ENCODE assay signal across 26 mouse cellular contexts in the genomic region with DNA sequence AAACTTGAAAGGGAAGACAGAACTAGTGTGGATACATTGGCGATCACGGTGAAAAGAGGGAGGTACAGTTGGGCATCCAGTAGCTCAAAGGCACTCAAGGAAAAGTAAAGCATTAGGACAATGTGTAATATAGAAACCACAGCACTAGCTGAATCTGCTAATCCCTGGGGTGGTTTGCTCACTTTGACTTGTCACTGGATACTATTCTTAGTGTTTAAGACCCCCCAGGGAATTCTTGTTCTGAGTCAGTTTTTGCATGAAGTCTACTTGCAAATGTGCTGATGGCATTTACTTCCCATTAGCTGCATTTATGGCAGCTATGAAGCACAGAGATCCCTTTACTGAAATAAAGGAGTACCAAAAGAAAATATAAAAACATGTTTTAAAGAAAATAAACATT.
DNase-seq lines count a peak whose midpoint lies in the region; ATAC-seq and TF ChIP-seq lines count a peak whose summit lies in the region.
"Had no signal": no experiment of that assay in that cellular context is flagged by ENCODE, and none has a peak within 500 bp of the region (broad histone marks: within the 10 kb centered on the region; RNA-seq: fewer than 3 reads in every experiment).

No protein-coding gene starts in this region.

- H3K4me3 ChIP-seq in midbrain, postnatal 0 days (ENCODE audit: low read depth, low read length) = no peak overlapping the region
- no peak overlapping the region for H3K4me3 ChIP-seq in midbrain, embryonic 16.5 days (ENCODE audit: low read depth, low read length)
- H3K4me3 ChIP-seq: embryonic facial prominence, embryonic 12.5 days; erythroblast, embryonic 14.5 days; forebrain, embryonic 12.5 days; forebrain, embryonic 15.5 days; gastrocnemius, adult 2 months; hindbrain, embryonic 12.5 days; hindbrain, embryonic 15.5 days had no signal

- H3K36me3 ChIP-seq in midbrain, postnatal 0 days (ENCODE audit: insufficient read depth, low read length) = no peaks in the 10 kb centered on the region
- no peaks in the 10 kb centered on the region for H3K36me3 ChIP-seq in midbrain, embryonic 16.5 days (ENCODE audit: control insufficient read depth, insufficient read depth, low read length)
- H3K36me3 ChIP-seq: embryonic facial prominence, embryonic 12.5 days; forebrain, embryonic 12.5 days; forebrain, embryonic 15.5 days; G1E; hindbrain, embryonic 12.5 days; hindbrain, embryonic 15.5 days had no signal

- no peak for TF ChIP-seq CTCF in midbrain, postnatal 0 days (IDR thresholded peaks at IDR 0.05)
- TF ChIP-seq CTCF in brain, embryonic 14.5 days (IDR thresholded peaks at IDR 0.05; ENCODE audit: borderline replicate concordance, extremely low read depth, insufficient read depth, insufficient read length) = no peak

- no peak overlapping the region for H3K9ac ChIP-seq in midbrain, postnatal 0 days (replicated peaks; ENCODE audit: low read length, poor library complexity, severe bottlenecking)
- no peak overlapping the region for H3K9ac ChIP-seq in midbrain, embryonic 16.5 days (ENCODE audit: low read depth, low read length)
- H3K9ac ChIP-seq: embryonic facial prominence, embryonic 12.5 days; forebrain, embryonic 12.5 days; forebrain, embryonic 15.5 days; hindbrain, embryonic 12.5 days; hindbrain, embryonic 15.5 days had no signal

- H3K4me1 ChIP-seq in midbrain, postnatal 0 days (ENCODE audit: insufficient read depth, low read length) = no peaks in the 10 kb centered on the region
- no peaks in the 10 kb centered on the region for H3K4me1 ChIP-seq in midbrain, embryonic 16.5 days (ENCODE audit: control insufficient read depth, insufficient read depth, low read length)
- H3K4me1 ChIP-seq: embryonic facial prominence, embryonic 12.5 days; forebrain, embryonic 12.5 days; forebrain, embryonic 15.5 days; hindbrain, embryonic 12.5 days; hindbrain, embryonic 15.5 days had no signal

- 0 out of 2 replicates have a peak, but pooled peaks cover 2% of the 10 kb centered on the region for H3K9me3 ChIP-seq in midbrain, postnatal 0 days (ENCODE audit: low read length)
- no peaks in the 10 kb centered on the region for H3K9me3 ChIP-seq in midbrain, embryonic 16.5 days (replicated peaks; ENCODE audit: control insufficient read depth, low read length, poor library complexity, severe bottlenecking)
- H3K9me3 ChIP-seq: embryonic facial prominence, embryonic 12.5 days; forebrain, embryonic 12.5 days; forebrain, embryonic 15.5 days; G1E; hindbrain, embryonic 12.5 days; hindbrain, embryonic 15.5 days had no signal

- no peaks in the 10 kb centered on the region for H3K27me3 ChIP-seq in midbrain, postnatal 0 days (ENCODE audit: insufficient read depth, low read length)
- no peaks in the 10 kb centered on the region for H3K27me3 ChIP-seq in midbrain, embryonic 16.5 days (ENCODE audit: control insufficient read depth, insufficient read depth, low read depth, low read length)
- H3K27me3 ChIP-seq: embryonic facial prominence, embryonic 12.5 days; forebrain, embryonic 12.5 days; forebrain, embryonic 15.5 days; hindbrain, embryonic 12.5 days; hindbrain, embryonic 15.5 days had no signal

- no peak for TF ChIP-seq POLR2A in brain, embryonic 14.5 days (IDR thresholded peaks at IDR 0.05; ENCODE audit: borderline replicate concordance, extremely low read depth, insufficient read depth, insufficient read length, poor library complexity, severe bottlenecking)

- ATAC-seq in midbrain, postnatal 0 days (ENCODE audit: low FRiP score) = no peak
- no peak for ATAC-seq in midbrain, embryonic 16.5 days
- ATAC-seq: forebrain, embryonic 15.5 days; Patski had no signal

- no peak overlapping the region for H3K4me2 ChIP-seq in midbrain, postnatal 0 days (ENCODE audit: low read depth, low read length, poor library complexity, severe bottlenecking)
- H3K4me2 ChIP-seq in midbrain, embryonic 16.5 days (ENCODE audit: low read length) = no peak overlapping the region
- H3K4me2 ChIP-seq: embryonic facial prominence, embryonic 12.5 days; forebrain, embryonic 12.5 days; forebrain, embryonic 15.5 days; heart, embryonic 11.5 days; hindbrain, embryonic 12.5 days; hindbrain, embryonic 15.5 days had no signal

- WGBS in midbrain, postnatal 0 days = 84% methylated on average over 2 of the region's 2 CpGs
- WGBS in midbrain, embryonic 16.5 days = 93% methylated on average over 2 of the region's 2 CpGs

- no peak overlapping the region for H3K27ac ChIP-seq in midbrain, postnatal 0 days (ENCODE audit: low read depth, low read length)
- H3K27ac ChIP-seq in midbrain, embryonic 16.5 days (ENCODE audit: low read length) = no peak overlapping the region
- H3K27ac ChIP-seq: embryonic facial prominence, embryonic 12.5 days; forebrain, embryonic 12.5 days; forebrain, embryonic 15.5 days; gastrocnemius, adult 2 months; hindbrain, embryonic 12.5 days; hindbrain, embryonic 15.5 days had no signal

- peak; percentile 22 for DNase-seq in midbrain, postnatal 0 days (ENCODE audit: low spot score)
- peak; percentile 5 for DNase-seq in brain, embryonic 14.5 days (ENCODE audit: low read depth)
- DNase-seq in retina, embryonic 14.5 days (ENCODE audit: low spot score) = peak; percentile 41
- no peak for DNase-seq in gastrocnemius, adult 18-20 months (ENCODE audit: low spot score)
- no peak for DNase-seq in ovary, postnatal 10 days (ENCODE audit: low spot score)
- no peak for DNase-seq in cerebellum, postnatal 25 days
- DNase-seq: adrenal gland, postnatal 10 days; adrenal gland, postnatal 36 days; cerebellum, adult 11 months; cerebellum, adult 2 months; cerebellum, adult 9-11 months; cerebellum, postnatal 36 days; embryo, embryonic 11 days; gastrocnemius, adult 2 months; gastrocnemius, postnatal 14 days; heart, adult 11 months had no signal

Comparison
In these comparisons a context has a peak if more than half of its experiments do, and no peak if none do; other contexts are left out.
1. DNase-seq: peak in midbrain, postnatal 0 days (single experiment), brain, embryonic 14.5 days (single experiment) and retina, embryonic 14.5 days (single experiment); none in gastrocnemius, adult 18-20 months (single experiment), ovary, postnatal 10 days (single experiment) and cerebellum, postnatal 25 days (0 of 2).